Comparison of ENCODE assay signal across 13 mouse cellular contexts in genomic region chr1:104226901-104227300, GRCm38 (mm10).
A peak's percentile ranks its signal among the peaks of the same experiment; 100 is the strongest.
DNase-seq lines count a peak whose midpoint lies in the region; ATAC-seq and TF ChIP-seq lines count a peak whose summit lies in the region.
"Had no signal": no experiment of that assay in that cellular context is flagged by ENCODE, and none has a peak within 500 bp of the region (broad histone marks: within the 10 kb centered on the region; RNA-seq: fewer than 3 reads in every experiment).

No protein-coding gene starts in this region.

- H3K27ac ChIP-seq in forebrain, embryonic 15.5 days (replicated peaks) = no peak overlapping the region
- no peak overlapping the region for H3K27ac ChIP-seq in forebrain, embryonic 12.5 days
- H3K27ac ChIP-seq in layer of hippocampus, adult 2 months = peak overlapping the region; percentile 79
- H3K27ac ChIP-seq: embryonic facial prominence, embryonic 10.5 days; limb, embryonic 15.5 days had no signal

- no peak overlapping the region for H3K9ac ChIP-seq in forebrain, embryonic 15.5 days (replicated peaks)
- H3K9ac ChIP-seq in forebrain, embryonic 12.5 days = no peak overlapping the region
- H3K9ac ChIP-seq: limb, embryonic 15.5 days; lung, embryonic 14.5 days had no signal

- no peaks in the 10 kb centered on the region for H3K27me3 ChIP-seq in forebrain, embryonic 15.5 days
- no peaks in the 10 kb centered on the region for H3K27me3 ChIP-seq in forebrain, embryonic 12.5 days
- H3K27me3 ChIP-seq: limb, embryonic 15.5 days had no signal

- TF ChIP-seq CTCF in layer of hippocampus, adult 2 months (conservative IDR thresholded peaks at IDR 0.05) = no peak

- no peak overlapping the region for H3K4me3 ChIP-seq in forebrain, embryonic 15.5 days
- H3K4me3 ChIP-seq in forebrain, embryonic 12.5 days (replicated peaks) = no peak overlapping the region
- H3K4me3 ChIP-seq in layer of hippocampus, adult 2 months = no peak overlapping the region
- H3K4me3 ChIP-seq: embryonic facial prominence, embryonic 10.5 days; limb, embryonic 15.5 days had no signal

- intact Hi-C loops in left cerebral cortex, postnatal 10 days (cut with DNase I) = no loop called here

- no peak overlapping the region for H3K4me2 ChIP-seq in forebrain, embryonic 15.5 days (replicated peaks)
- no peak overlapping the region for H3K4me2 ChIP-seq in forebrain, embryonic 12.5 days
- H3K4me2 ChIP-seq: limb, embryonic 15.5 days; lung, embryonic 14.5 days had no signal

- no peaks in the 10 kb centered on the region for H3K36me3 ChIP-seq in forebrain, embryonic 15.5 days
- H3K36me3 ChIP-seq in forebrain, embryonic 12.5 days (replicated peaks) = no peaks in the 10 kb centered on the region
- H3K36me3 ChIP-seq: embryonic facial prominence, embryonic 10.5 days; limb, embryonic 15.5 days had no signal

- peak; percentile 57; the same call in 1 of the 2 replicates for ATAC-seq in forebrain, embryonic 15.5 days (replicated peaks)
- ATAC-seq in forebrain, embryonic 12.5 days (ENCODE audit: low FRiP score) = no peak
- ATAC-seq: hindbrain, embryonic 16.5 days had no signal

- WGBS in forebrain, embryonic 15.5 days = 69% methylated on average over 3 of the region's 3 CpGs
- 81% methylated on average over 3 of the region's 3 CpGs for WGBS in forebrain, embryonic 12.5 days

- H3K4me1 ChIP-seq in forebrain, embryonic 15.5 days = 0 out of 2 replicates have a peak, but pooled peaks cover 8% of the 10 kb centered on the region
- H3K4me1 ChIP-seq in forebrain, embryonic 12.5 days = no peaks in the 10 kb centered on the region
- H3K4me1 ChIP-seq: embryonic facial prominence, embryonic 10.5 days; limb, embryonic 15.5 days had no signal

- DNase-seq in layer of hippocampus, adult 2 months (ENCODE audit: low spot score in 2 of 2) = peak; percentile 43 to 82
- peak; percentile 19 to 71 for DNase-seq in left cerebral cortex, postnatal 10 days (ENCODE audit: extremely low spot score in 1 of 2, low spot score in 2 of 2)
- DNase-seq in right cerebral cortex, postnatal 4 days = peak; percentile 5
- no peak for DNase-seq in natural killer cell, adult 2 months (ENCODE audit: low spot score in 2 of 2)
- no peak for DNase-seq in ovary, postnatal 14 days (ENCODE audit: low spot score)
- DNase-seq in kidney, postnatal 10 days = no peak
- DNase-seq: cerebellum, adult 2 months; lung, embryonic 14.5 days had no signal

- H3K9me3 ChIP-seq in forebrain, embryonic 15.5 days = no peaks in the 10 kb centered on the region
- no peaks in the 10 kb centered on the region for H3K9me3 ChIP-seq in forebrain, embryonic 12.5 days
- H3K9me3 ChIP-seq: embryonic facial prominence, embryonic 10.5 days; limb, embryonic 15.5 days had no signal

Comparison
In these comparisons a context has a peak if more than half of its experiments do, and no peak if none do; other contexts are left out.
1. DNase-seq: peak in layer of hippocampus, adult 2 months (2 of 2), left cerebral cortex, postnatal 10 days (2 of 2) and right cerebral cortex, postnatal 4 days (single experiment); none in natural killer cell, adult 2 months (0 of 2), ovary, postnatal 14 days (single experiment) and kidney, postnatal 10 days (single experiment).